Mouse (Mus musculus) right cerebral cortex, postnatal 14 days (tissue): Measurements from ENCODE around the gene Lrp3.
A peak's percentile ranks its signal among the peaks of the same experiment; 100 is the strongest.

Source experiments
- DNase-seq: peaks from one replicate; pipeline ENCODE4 v3.0.0; 2022

Lrp3 gene

GRCm38 (mm10) chr7:35185889-35186569 is 29.3 kb downstream of the Lrp3 start, which contains the start of gene Slc7a10:
Gene Slc7a10 (plus strand): TSS chr7:35186385.
- no peak for DNase-seq

- peak; percentile 37 for DNase-seq
Measured at GRCm38 (mm10) chr7:35184833-35185724, 30.2 kb downstream of the Lrp3 start.

GRCm38 (mm10) chr7:35176412-35177381 is 38.6 kb downstream of the Lrp3 start:
- DNase-seq = no peak

DNA sequence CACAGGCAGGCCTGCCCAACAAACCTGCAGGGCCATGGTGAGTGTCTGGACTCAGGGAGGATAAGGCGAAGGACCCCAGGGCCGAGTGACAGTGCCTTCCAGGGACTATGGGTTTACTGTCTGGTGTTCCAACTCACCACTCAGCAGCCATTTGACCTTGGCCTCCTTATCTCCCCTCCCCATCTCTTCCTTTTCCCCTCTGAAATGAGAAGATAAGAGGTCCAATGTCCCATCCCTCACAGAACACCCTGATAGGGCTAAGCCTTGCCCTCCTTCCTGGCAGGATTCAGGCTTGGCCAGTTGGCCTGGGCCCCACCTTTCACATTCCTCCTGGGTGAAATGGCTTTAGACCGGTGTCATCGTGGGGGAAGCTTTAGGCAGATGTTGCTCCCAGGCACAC is 39.8 kb downstream of the Lrp3 start:
- no peak for DNase-seq

DNA sequence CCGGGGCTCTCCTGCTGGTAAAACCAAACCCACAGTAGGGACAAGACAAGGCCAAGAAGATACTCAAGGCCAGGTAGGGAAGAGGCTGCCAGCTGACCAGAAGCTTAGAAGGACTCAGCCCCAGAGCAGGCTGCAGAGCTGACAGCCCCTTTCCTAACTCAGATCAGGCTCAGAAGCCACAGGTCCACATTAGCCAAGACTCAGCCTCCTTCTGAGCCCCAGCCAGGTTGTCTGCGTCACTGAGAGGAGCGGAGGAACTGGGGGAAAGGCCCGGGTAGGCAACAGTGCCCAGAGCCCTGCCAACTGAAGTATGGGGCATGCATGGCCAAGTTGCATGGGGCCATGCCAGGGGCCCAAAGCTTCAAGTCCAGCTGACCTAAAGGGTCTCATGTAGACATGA is 42.8 kb downstream of the Lrp3 start:
- no peak for DNase-seq

DNA sequence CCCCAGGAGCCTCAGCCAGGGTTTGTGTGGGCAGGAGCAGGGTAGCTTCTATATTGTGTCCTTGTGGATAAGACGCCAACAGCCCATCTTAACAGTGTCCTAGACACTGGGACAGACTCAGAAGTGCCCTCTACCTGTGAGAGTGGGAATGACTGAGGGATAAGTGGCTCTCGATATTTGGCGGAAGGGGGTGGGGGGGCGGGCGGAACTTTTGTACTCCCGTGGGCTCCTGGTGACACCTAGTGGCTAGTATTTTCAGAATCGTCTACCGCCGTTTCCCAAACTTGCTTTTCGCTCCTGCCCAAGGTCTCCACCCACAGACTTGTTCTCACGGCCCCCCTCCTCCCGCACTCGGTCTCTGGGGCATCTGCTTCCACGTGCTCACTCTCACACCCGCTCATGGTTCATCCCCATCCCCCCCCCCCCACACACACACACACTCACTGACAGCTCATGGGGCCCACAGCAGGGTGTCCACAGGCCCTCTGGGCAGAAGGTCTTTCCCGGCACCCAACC is 43.4 kb downstream of the Lrp3 start:
- DNase-seq = peak; percentile 83

GRCm38 (mm10) chr7:35169341-35169740 is 46.0 kb downstream of the Lrp3 start:
- DNase-seq = peak; percentile 93

DNA sequence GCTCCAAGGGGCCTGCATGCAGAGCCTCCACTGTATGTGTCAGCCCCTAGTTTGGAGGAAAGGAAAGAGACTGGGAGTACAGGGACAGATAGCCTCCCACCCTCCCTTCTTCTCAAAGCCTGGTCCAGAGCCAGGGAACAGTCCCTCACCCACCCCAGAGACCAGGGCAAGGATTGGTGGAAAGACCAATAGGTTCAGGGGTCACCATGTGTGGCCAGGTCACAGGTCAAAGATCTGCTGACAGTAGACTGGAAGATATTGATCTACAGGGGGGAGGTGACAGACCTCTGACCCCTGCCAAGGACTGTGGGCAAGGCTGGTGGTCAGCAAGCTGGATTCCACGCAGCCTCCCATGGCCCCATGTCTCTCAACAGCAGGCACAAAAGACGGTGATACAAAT is 47.4 kb downstream of the Lrp3 start:
- no peak for DNase-seq

DNA sequence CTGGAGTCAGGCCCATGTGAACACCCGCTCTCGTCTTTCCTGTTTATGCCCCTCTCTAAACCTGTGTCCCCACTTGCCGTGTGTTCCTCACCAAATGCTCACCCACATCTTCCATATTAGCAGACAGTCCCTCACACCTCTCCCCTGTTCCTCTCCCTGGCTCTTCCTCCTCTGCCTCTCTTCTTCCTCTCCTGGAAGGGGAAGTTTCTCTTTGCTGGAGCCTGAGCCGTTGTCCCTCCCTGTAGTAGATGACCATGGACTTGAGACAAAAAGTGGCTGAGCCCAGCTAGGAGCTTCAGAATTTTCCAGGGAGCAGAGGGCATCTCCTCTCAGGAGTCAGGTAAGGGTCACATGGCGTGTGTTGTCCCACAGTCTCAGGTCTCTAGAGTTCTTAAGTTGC is 48.3 kb downstream of the Lrp3 start:
- no peak for DNase-seq

DNA sequence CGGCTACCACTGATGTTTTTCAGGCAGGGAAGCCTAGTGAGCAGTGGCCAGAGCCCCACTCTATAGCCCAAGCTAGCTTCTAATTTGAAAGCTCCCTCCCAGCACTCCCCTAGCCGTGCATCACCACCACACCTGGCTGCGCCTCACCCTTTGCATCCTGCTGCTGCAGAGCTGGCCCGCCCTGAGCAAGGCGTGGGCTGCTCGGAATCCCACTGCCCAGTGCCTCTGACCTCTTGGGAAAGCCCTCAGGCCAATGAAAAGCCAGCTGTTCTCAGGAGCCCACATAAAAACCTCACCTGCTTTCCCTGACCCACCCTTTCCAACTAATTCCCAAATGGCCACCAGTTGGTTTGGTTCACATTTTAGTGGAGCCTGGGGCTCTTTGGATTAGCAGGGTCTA is 51.2 kb downstream of the Lrp3 start:
- DNase-seq = no peak

DNA sequence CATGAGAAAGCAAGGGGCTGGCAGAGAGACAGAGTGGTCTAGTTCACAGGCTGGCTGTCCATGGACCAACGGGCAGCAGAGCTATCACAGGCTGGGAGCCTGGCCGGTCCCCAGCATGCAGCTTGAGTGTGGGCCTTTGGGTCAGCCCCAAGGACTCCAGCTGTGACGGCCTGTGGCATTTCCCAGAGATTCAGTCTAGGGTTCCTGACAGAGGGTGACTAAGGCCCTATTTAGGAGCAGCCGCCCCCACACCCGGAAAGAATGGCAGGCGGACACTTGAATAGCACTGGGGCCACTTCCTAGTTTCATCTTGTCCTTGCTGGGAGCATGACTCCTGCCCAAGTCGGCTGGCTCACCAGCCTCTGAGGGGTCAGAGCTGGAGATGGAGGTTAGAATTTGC is 51.7 kb downstream of the Lrp3 start:
- DNase-seq = no peak

DNA sequence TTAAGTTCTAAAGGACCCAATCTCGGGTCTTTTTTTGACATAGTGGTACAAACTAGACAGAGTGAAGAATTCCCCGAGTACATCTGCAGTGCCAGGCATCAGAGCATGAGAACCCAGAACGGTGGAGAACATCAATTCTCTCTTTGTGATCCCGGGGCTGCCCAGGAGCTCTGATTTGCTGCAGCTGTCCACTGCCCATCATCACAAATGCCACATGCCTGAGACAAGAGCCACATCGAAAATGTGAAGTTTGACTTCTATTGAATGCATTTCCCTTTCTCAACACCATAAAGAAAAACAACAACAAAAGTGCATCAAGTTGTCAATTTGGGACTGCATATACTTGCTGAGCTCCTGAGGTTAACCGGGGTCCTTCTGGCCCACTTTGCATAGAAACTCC is 52.9 kb downstream of the Lrp3 start:
- DNase-seq = no peak

GRCm38 (mm10) chr7:35157512-35157911 is 57.8 kb downstream of the Lrp3 start:
- no peak for DNase-seq

GRCm38 (mm10) chr7:35156561-35157477 is 58.5 kb downstream of the Lrp3 start:
- no peak for DNase-seq

- no peak for DNase-seq
Measured at GRCm38 (mm10) chr7:35154449-35154848, 60.8 kb downstream of the Lrp3 start.

DNA sequence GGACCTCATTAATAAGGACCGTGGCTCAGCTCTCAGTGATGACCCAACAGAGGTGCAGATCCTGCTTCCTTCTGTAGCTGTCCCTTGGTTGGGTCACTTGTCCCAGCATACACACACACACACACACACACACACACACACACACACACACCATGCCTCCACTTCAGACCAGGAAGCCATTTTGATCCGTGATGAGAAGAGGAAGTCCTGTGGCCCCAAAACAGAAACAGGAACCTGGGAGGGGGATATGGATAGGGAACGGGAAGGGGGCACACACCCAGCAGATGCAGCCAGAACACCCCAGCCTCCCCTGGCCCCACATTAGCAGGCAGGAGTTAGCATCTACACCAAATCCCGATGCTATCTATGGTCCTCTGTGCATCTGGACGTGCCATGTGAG is 64.4 kb downstream of the Lrp3 start:
- no peak for DNase-seq
